Mouse (Mus musculus): ENCODE data around the gene Ube2d3. TPM values are rescaled to one million over a fixed set of nuclear protein-coding genes. Genes with fewer than 3 reads are reported as not detected.

Ube2d3 gene
- total and polyA plus RNA-seq, 3 experiments, result 590 to 1,803 (median 1,178) TPM

- H3K4me3 ChIP-seq (replicated peaks in 1 of 3; ENCODE audit: low read depth in 2 of 3, low read length in 2 of 3, poor library complexity in 1 of 3), result no peak overlapping the region
- DNase-seq (ENCODE audit: extremely low read depth), result no peak
- dilution Hi-C loops (cut with MboI; ENCODE audit: extremely low pct_ligation_motif_present, extremely low pct_unique_long_range_greater_than_20kb, low sequenced_read_pairs), result no loop called here
- peaks cover 32 to 68% of the 10 kb centered on the region in 2 experiments for H3K36me3 ChIP-seq (replicated peaks in 1 of 2; ENCODE audit: control insufficient read depth in 1 of 2, insufficient read depth in 1 of 2, low read length in 1 of 2)
- H3K79me2 ChIP-seq (replicated peaks; ENCODE audit: control insufficient read depth, extremely low read depth, insufficient read depth, poor library complexity, severe bottlenecking), result peaks cover 13% of the 10 kb centered on the region
- TF ChIP-seq MEF2A (IDR thresholded peaks at IDR 0.05; ENCODE audit: borderline replicate concordance, low read depth, low read length), result no peak
- no peak for TF ChIP-seq ZNF384 (IDR thresholded peaks at IDR 0.05; ENCODE audit: low read depth, low read length)
- TF ChIP-seq RCOR1 (conservative IDR thresholded peaks at IDR 0.05; ENCODE audit: low read depth, low read length), result no peak
- no peak for TF ChIP-seq CTCF (conservative IDR thresholded peaks at IDR 0.05 in 1 of 2, IDR thresholded peaks at IDR 0.05 in 1 of 2; ENCODE audit: low read depth in 2 of 2, low read length in 2 of 2)
- no peak for TF ChIP-seq MAFK (IDR thresholded peaks at IDR 0.05; ENCODE audit: insufficient replicate concordance, low read length)
- TF ChIP-seq MXI1 (IDR thresholded peaks at IDR 0.05; ENCODE audit: low read depth, low read length), result no peak
- TF ChIP-seq TBP (conservative IDR thresholded peaks at IDR 0.05; ENCODE audit: low read depth, low read length), result no peak
- TF ChIP-seq USF2 (conservative IDR thresholded peaks at IDR 0.05; ENCODE audit: low read depth, low read length), result no peak
- TF ChIP-seq SMC3 (IDR thresholded peaks at IDR 0.05; ENCODE audit: low read depth, low read length), result no peak
- no peak for TF ChIP-seq UBTF (IDR thresholded peaks at IDR 0.05; ENCODE audit: low read depth, low read length)
- TF ChIP-seq CHD1 (IDR thresholded peaks at IDR 0.05; ENCODE audit: low read depth, low read length), result no peak
- TF ChIP-seq MYC (IDR thresholded peaks at IDR 0.05; ENCODE audit: low read depth, low read length), result no peak
- no peak for TF ChIP-seq NRF1 (IDR thresholded peaks at IDR 0.05; ENCODE audit: low read depth, low read length)
- no peak for TF ChIP-seq HCFC1 (IDR thresholded peaks at IDR 0.05; ENCODE audit: low read depth, low read length)
- no peak for TF ChIP-seq KAT2A (IDR thresholded peaks at IDR 0.05; ENCODE audit: insufficient replicate concordance, low read length)
- TF ChIP-seq ZKSCAN1 (IDR thresholded peaks at IDR 0.05; ENCODE audit: borderline replicate concordance, low read depth, low read length), result no peak
- no peak for TF ChIP-seq CHD2 (IDR thresholded peaks at IDR 0.05; ENCODE audit: low read length)
- no peak for TF ChIP-seq EP300 (IDR thresholded peaks at IDR 0.05; ENCODE audit: low read length)
- TF ChIP-seq ZMIZ1 (IDR thresholded peaks at IDR 0.05; ENCODE audit: low read depth, low read length), result no peak
- TF ChIP-seq E2F4 (IDR thresholded peaks at IDR 0.05; ENCODE audit: insufficient replicate concordance, low read depth, low read length), result no peak
- peaks cover 0 to 15% of the 10 kb centered on the region in 2 experiments; a peak in 3 of 4 replicates for H3K4me1 ChIP-seq (ENCODE audit: control insufficient read depth in 1 of 2, insufficient read depth in 2 of 2)
- H3K27ac ChIP-seq (ENCODE audit: insufficient read depth, low read depth), result no peak overlapping the region
- in situ Hi-C loops (cut with MboI; ENCODE audit: low pct_ligation_motif_present, low pct_unique_long_range_greater_than_20kb, low sequenced_read_pairs), result no loop called here
- no peaks in the 10 kb centered on the region for H3K27me3 ChIP-seq (replicated peaks)
- H3K9me3 ChIP-seq (replicated peaks; ENCODE audit: low read length), result peaks cover 9% of the 10 kb centered on the region
- no peak overlapping the region for H3K4me2 ChIP-seq (ENCODE audit: insufficient read depth, low read depth, poor library complexity, severe bottlenecking)
- H3K9ac ChIP-seq (ENCODE audit: insufficient read depth, low read depth), result no peak overlapping the region
Observed at GRCm38 (mm10) chr3:135407351-135407750, 30.6 kb upstream of the Ube2d3 start.

GRCm38 (mm10) chr3:135409219-135409618, 28.7 kb upstream of the Ube2d3 start:
- Histone ChIP-seq H3K9me3 (replicated peaks; ENCODE audit: low read length) (peaks cover 9% of the 10 kb centered on the region), H3K27ac (ENCODE audit: insufficient read depth, low read depth) (no peak overlapping the region), H3K27me3 (replicated peaks) (no peaks in the 10 kb centered on the region), H3K36me3 (replicated peaks in 1 of 2; ENCODE audit: control insufficient read depth in 1 of 2, insufficient read depth in 1 of 2, low read length in 1 of 2) (peaks cover 34 to 82% of the 10 kb centered on the region in 2 experiments), H3K4me3 (replicated peaks in 1 of 3; ENCODE audit: low read depth in 2 of 3, low read length in 2 of 3, poor library complexity in 1 of 3) (no peak overlapping the region), H3K9ac (ENCODE audit: insufficient read depth, low read depth) (no peak overlapping the region), H3K4me1 (ENCODE audit: control insufficient read depth in 1 of 2, insufficient read depth in 2 of 2) (peaks cover 0 to 14% of the 10 kb centered on the region in 2 experiments; a peak in 1 of 4 replicates), H3K79me2 (replicated peaks; ENCODE audit: control insufficient read depth, extremely low read depth, insufficient read depth, poor library complexity, severe bottlenecking) (peaks cover 30% of the 10 kb centered on the region), H3K4me2 (ENCODE audit: insufficient read depth, low read depth, poor library complexity, severe bottlenecking) (no peak overlapping the region)
- in situ Hi-C loops (cut with MboI; ENCODE audit: low pct_ligation_motif_present, low pct_unique_long_range_greater_than_20kb, low sequenced_read_pairs), result no loop called here
- DNase-seq (ENCODE audit: extremely low read depth), result no peak
- dilution Hi-C loops (cut with MboI; ENCODE audit: extremely low pct_ligation_motif_present, extremely low pct_unique_long_range_greater_than_20kb, low sequenced_read_pairs), result no loop called here
- 0 out of 2 replicates have a peak, but pooled peaks have one; percentile 28 for TF ChIP-seq MYC (IDR thresholded peaks at IDR 0.05; ENCODE audit: low read depth, low read length)
- TF ChIP-seq RAD21 (IDR thresholded peaks at IDR 0.05; ENCODE audit: low read depth, low read length), result peak; percentile 33
- TF ChIP-seq SMC3 (IDR thresholded peaks at IDR 0.05; ENCODE audit: low read depth, low read length), result peak; percentile 39
- TF ChIP-seq TCF12 (IDR thresholded peaks at IDR 0.05; ENCODE audit: low read depth, low read length), result no peak
- no peak for TF ChIP-seq ETS1 (conservative IDR thresholded peaks at IDR 0.05; ENCODE audit: low read depth, low read length)
- peak in 1 of 2 experiments; percentile 56; a peak in 2 of 4 replicates for TF ChIP-seq CTCF (conservative IDR thresholded peaks at IDR 0.05 in 1 of 2, IDR thresholded peaks at IDR 0.05 in 1 of 2; ENCODE audit: low read depth in 2 of 2, low read length in 2 of 2)
